Mouse (Mus musculus) adrenal gland, postnatal 25 days (tissue): ENCODE results near the gene Mkrn1. TPM values are rescaled to one million over a fixed set of nuclear protein-coding genes. Genes with fewer than 3 reads are reported as not detected.
"Not testable (repeated sequence)": the region's sequence is repeated elsewhere in the genome, so short reads cannot be mapped to it uniquely, and the experiment has no call there.

ENCODE experiments used
- DNase-seq: peaks from one replicate; pipeline ENCODE4 v3.0.0; 2021; ENCODE audit warnings: mixed read lengths
- total RNA-seq: library from RNA; stranded (reverse); gene quantifications from 2 replicates; pipeline ENCODE4 v1.2.3, GENCODE M21; 2021

Gene Mkrn1
- total RNA-seq, 1 experiment from 2014 or later = 103 TPM

- no peak for DNase-seq
Measured at GRCm38 (mm10) chr6:39379224-39379623, 41.0 kb downstream of the Mkrn1 start.

- DNase-seq = not testable (repeated sequence)
Measured at GRCm38 (mm10) chr6:39378161-39378835, 42.0 kb downstream of the Mkrn1 start.

DNA sequence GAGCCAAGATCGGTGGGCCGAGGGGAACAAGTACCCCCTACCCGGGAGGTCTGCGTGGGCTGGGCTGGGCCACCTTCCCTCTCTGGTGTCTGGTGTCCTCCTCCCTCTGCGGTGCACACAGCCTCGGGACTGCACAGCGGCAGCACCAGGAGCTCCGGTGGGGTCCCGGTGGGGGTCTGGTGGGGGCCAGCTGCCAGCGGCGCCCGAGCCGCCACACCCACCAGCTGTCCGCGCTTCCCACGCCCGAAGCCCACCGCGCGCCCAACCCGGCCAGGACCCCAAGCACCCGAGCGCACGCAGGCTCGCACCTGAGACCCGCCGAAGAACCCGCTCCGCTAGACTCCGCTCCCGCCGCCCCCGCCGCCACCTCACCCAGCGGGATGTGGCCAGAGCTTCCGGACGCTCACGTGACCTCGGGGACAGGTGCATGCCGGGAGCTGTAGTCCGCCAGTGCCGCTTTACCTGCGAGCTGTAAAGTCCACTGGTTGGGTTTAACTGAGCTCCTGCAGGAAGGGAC lies 42.9 kb downstream of the Mkrn1 start, which contains the start of gene Slc37a3:
Gene Slc37a3, minus strand, starts transcription at position 365 of the 517 bp plus-strand sequence.
- DNase-seq = peak; percentile 89

DNA sequence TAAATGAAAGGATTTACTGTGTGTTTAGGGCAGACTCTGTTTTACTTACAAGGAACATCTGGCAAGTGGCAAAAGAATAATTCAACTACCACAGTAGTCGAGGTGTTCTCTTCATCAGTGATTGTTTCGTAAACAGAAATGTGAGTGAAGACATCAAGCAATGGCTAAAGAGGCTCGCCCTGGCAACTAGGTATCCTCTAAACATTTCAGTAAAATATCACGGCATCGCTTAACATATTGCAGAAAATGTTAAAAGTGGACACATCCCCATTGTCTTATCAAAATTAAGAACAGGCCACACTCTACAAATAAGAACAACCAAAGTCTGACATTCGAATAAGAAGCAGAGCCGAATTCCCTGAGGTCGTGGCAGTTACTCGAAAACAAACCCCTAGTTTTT lies 43.5 kb downstream of the Mkrn1 start:
- DNase-seq = no peak

DNA sequence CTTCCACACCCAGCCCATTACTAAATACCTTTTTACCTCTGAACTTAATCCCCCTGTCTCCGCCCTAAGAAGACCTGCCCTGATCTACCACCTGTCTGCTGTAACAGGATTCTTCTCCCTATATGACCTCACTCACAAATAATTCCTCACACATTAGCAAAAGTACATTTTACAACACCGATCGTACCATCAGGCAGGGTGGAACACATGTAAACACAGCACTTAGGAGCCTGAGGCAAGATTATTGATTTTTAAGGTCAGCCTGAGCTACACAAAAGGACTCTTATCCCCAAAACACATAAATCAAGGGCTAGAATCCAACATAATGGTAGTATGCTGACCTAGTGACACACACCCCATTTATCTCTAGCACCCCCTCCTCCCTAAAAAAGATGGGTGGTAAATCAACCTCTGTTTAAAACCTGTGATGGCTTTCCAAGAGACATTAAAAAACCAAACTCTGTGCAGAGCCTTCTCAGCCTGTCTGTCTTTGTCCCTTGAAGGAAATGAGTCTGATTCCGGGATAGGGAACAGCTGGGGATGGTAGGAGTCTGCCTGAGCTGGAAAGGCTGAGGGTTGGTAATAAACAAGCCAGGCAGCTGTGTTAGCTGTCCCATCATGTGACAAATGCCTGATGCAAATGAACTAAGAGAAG lies 46.8 kb downstream of the Mkrn1 start:
- no peak for DNase-seq

DNA sequence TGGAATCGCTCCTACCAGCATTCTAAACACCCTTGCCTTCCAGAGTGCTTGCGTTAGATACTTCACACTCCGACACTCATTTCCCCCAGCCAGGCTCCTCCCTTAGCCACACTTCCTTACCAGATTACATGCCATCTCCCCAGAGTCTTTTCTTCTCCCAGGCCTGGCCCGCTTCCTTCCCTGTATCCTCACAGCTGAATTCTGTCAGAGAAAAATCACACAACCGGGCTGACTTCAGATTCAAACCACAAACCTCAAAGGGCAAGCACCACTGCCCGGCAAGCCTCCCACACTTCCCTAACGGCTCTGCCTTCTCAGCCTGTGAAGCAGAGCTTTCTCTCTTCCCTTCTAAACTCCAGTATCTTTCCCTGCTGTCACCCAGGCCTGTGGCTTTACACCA lies 47.5 kb downstream of the Mkrn1 start:
- DNase-seq = no peak

DNA sequence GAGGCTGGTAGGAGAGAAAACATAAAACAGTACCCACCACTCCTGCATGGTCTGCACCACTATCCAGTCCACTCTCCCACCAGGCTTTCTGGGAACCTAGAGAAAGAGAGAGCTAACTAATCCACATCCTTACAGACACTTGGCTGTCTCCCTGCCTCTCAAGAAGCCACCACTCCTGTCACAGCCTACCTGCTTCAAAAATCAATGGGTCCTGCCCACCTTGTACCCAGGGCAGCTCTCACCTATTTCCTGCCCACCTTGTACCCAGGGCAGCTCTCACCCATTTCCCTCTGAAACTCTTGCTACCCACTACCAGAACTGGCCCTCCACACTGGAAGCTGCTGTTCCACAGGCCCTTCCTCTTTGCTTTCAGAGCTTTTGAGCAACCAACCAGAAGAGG lies 48.2 kb downstream of the Mkrn1 start:
- DNase-seq = no peak

DNA sequence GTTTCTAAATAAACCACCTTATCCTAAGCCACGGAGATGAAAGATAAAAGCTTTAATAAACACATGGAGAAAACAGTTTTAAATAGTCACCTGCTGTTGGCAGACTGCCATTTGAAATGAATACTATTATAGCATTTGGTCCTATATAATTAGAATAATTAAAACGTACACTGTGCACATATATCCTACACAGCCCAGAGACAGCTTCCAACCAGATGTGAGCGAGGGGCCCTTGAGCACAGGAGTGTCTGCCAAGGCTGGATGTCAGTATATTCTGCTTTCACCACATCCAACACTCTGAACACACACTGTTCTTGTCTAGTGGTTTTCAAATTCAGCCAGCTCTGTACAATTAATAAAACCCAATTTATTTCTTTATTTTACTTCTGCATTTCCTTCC lies 50.6 kb downstream of the Mkrn1 start:
- DNase-seq = no peak

DNA sequence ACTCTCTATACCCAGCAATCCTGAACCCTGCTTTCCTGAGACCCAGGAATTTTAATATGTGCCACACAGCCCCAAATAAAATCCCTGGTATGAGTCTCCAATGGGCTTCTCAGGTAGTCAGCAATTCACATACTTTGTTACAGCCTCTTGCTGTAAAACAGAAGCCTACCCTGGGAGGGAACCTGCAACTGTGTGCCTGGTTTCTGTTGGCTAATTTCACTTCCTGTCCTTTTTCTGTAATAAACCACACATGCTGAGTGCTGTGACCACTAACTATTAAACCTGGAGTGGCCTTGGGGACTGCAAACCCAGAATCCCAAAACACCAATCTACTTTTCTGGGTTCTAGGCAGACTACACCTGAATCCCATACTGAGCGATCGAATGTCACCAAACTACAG lies 57.6 kb downstream of the Mkrn1 start:
- no peak for DNase-seq

DNA sequence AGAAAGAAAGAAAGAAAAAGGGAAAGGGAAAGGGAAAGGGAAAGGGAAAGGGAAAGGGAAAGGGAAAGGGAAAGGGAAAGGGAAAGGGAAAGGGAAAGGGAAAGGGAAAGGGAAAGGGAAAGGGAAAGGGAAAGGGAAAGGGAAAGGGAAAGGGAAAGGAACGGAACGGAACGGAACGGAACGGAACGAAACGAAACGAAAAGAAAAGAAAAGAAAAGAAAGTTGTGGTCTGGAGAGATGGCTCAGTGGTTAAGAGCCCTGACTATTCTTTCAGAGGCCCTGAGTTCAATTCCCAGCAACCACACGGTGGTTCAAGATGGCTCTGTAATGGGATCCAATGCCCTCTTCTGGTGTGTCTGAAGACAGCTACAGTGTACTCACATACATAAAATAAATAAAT lies 61.1 kb downstream of the Mkrn1 start:
- DNase-seq = not testable (repeated sequence)

- DNase-seq = no peak
Measured at GRCm38 (mm10) chr6:39348946-39349345, 71.3 kb downstream of the Mkrn1 start.

GRCm38 (mm10) chr6:39347880-39348814 lies 72.1 kb downstream of the Mkrn1 start:
- DNase-seq = no peak

Other genes with a start within 250 kb of the Mkrn1 start
- 19.6 and 23.4 TPM in 2 replicates for gene Kdm7a, start 213.7 kb downstream of the Mkrn1 start, total RNA-seq
- gene Slc37a3, start 42.8 kb downstream of the Mkrn1 start, total RNA-seq = 29.0 and 40.6 TPM in 2 replicates
- gene Rab19, start 39.3 kb downstream of the Mkrn1 start, total RNA-seq = 0.52 and 1.2 TPM in 2 replicates
- gene Dennd2a, start 137.4 kb upstream of the Mkrn1 start, total RNA-seq = 10.8 and 11.9 TPM in 2 replicates
- gene Adck2, start 153.4 kb upstream of the Mkrn1 start, total RNA-seq = 20.7 and 31.5 TPM in 2 replicates
- gene Gm42420, start 165.3 kb upstream of the Mkrn1 start, total RNA-seq = 2.2 TPM in 1 of 2 replicates, not detected in the other
- 167 and 208 TPM in 2 replicates for gene Ndufb2, start 172.1 kb upstream of the Mkrn1 start, total RNA-seq